Mouse (Mus musculus): Measurements from ENCODE around the gene Tmcc1. TPM values are rescaled to one million over a fixed set of nuclear protein-coding genes. Genes with fewer than 3 reads are reported as not detected.

Gene Tmcc1
- polyA plus RNA-seq, 1 experiment from 2014 or later: 21.0 TPM

GRCm38 (mm10) chr6:115989032-115989431, 204.3 kb downstream of the Tmcc1 start:
- no peak for DNase-seq (ENCODE audit: low spot score)
- WGBS: 77% methylated on average over 5 of the region's 5 CpGs
- Histone ChIP-seq H3K4me2 (ENCODE audit: low read depth, low read length, severe bottlenecking) (no peak overlapping the region), H3K9me3 (ENCODE audit: control insufficient read depth, low read length) (no peaks in the 10 kb centered on the region), H3K27me3 (ENCODE audit: control insufficient read depth, insufficient read depth, low read length) (peaks cover 24% of the 10 kb centered on the region), H3K9ac (ENCODE audit: low read length) (no peak overlapping the region), H3K4me3 (ENCODE audit: low read depth, low read length) (no peak overlapping the region), H3K4me1 (replicated peaks; ENCODE audit: control insufficient read depth, insufficient read depth, low read length) (peaks cover 23% of the 10 kb centered on the region), H3K36me3 (ENCODE audit: control insufficient read depth, insufficient read depth, low read length) (no peaks in the 10 kb centered on the region), H3K27ac (ENCODE audit: low read depth, low read length) (no peak overlapping the region)
- no peak for ATAC-seq (replicated peaks; ENCODE audit: low FRiP score)

GRCm38 (mm10) chr6:115987096-115987747, 206.1 kb downstream of the Tmcc1 start:
- no peak overlapping the region for H3K27ac ChIP-seq (ENCODE audit: low read depth, low read length)
- peaks cover 14% of the 10 kb centered on the region for H3K4me1 ChIP-seq (replicated peaks; ENCODE audit: control insufficient read depth, insufficient read depth, low read length)

GRCm38 (mm10) chr6:115986472-115987095, 206.7 kb downstream of the Tmcc1 start:
- DNase-seq (ENCODE audit: low spot score): no peak
- H3K27ac ChIP-seq (ENCODE audit: low read depth, low read length): no peak overlapping the region
- H3K4me3 ChIP-seq (ENCODE audit: low read depth, low read length): no peak overlapping the region
- WGBS: 52% methylated on average over 12 of the region's 12 CpGs
- H3K9me3 ChIP-seq (ENCODE audit: control insufficient read depth, low read length): no peaks in the 10 kb centered on the region
- H3K27me3 ChIP-seq (ENCODE audit: control insufficient read depth, insufficient read depth, low read length): no peaks in the 10 kb centered on the region; the same call in none of the 2 replicates
- no peak for ATAC-seq (replicated peaks; ENCODE audit: low FRiP score)
- no peaks in the 10 kb centered on the region for H3K36me3 ChIP-seq (ENCODE audit: control insufficient read depth, insufficient read depth, low read length)
- no peak overlapping the region for H3K4me2 ChIP-seq (ENCODE audit: low read depth, low read length, severe bottlenecking)
- H3K4me1 ChIP-seq (replicated peaks; ENCODE audit: control insufficient read depth, insufficient read depth, low read length): peaks cover 10% of the 10 kb centered on the region
- no peak overlapping the region for H3K9ac ChIP-seq (ENCODE audit: low read length)

More at GRCm38 (mm10) chr6:115987096-115987747, 206.1 kb downstream of the Tmcc1 start:
- DNase-seq (ENCODE audit: low spot score) (no peak), ATAC-seq (replicated peaks; ENCODE audit: low FRiP score) (no peak)
- no peak overlapping the region for H3K9ac ChIP-seq (ENCODE audit: low read length)
- H3K27me3 ChIP-seq (ENCODE audit: control insufficient read depth, insufficient read depth, low read length): peaks cover 6% of the 10 kb centered on the region
- H3K9me3 ChIP-seq (ENCODE audit: control insufficient read depth, low read length): no peaks in the 10 kb centered on the region
- no peak overlapping the region for H3K4me2 ChIP-seq (ENCODE audit: low read depth, low read length, severe bottlenecking)
- H3K4me3 ChIP-seq (ENCODE audit: low read depth, low read length): no peak overlapping the region
- 70% methylated on average over 9 of the region's 9 CpGs for WGBS
- no peaks in the 10 kb centered on the region for H3K36me3 ChIP-seq (ENCODE audit: control insufficient read depth, insufficient read depth, low read length)

- H3K4me1 ChIP-seq (replicated peaks; ENCODE audit: control insufficient read depth, insufficient read depth, low read length): peaks cover 7% of the 10 kb centered on the region; the same call in 1 of the 2 replicates
- WGBS: 73% methylated on average over 9 of the region's 9 CpGs
- H3K27me3 ChIP-seq (ENCODE audit: control insufficient read depth, insufficient read depth, low read length): no peaks in the 10 kb centered on the region
- H3K4me3 ChIP-seq (ENCODE audit: low read depth, low read length): no peak overlapping the region
- DNase-seq (ENCODE audit: low spot score) (no peak), ATAC-seq (replicated peaks; ENCODE audit: low FRiP score) (no peak)
- no peak overlapping the region for H3K4me2 ChIP-seq (ENCODE audit: low read depth, low read length, severe bottlenecking)
- H3K27ac ChIP-seq (ENCODE audit: low read depth, low read length): no peak overlapping the region
- no peaks in the 10 kb centered on the region for H3K36me3 ChIP-seq (ENCODE audit: control insufficient read depth, insufficient read depth, low read length)
- H3K9ac ChIP-seq (ENCODE audit: low read length): no peak overlapping the region
- H3K9me3 ChIP-seq (ENCODE audit: control insufficient read depth, low read length): no peaks in the 10 kb centered on the region
Observed at GRCm38 (mm10) chr6:115985622-115986021, 207.7 kb downstream of the Tmcc1 start.

- no peak overlapping the region for H3K27ac ChIP-seq (ENCODE audit: low read depth, low read length)
- H3K4me1 ChIP-seq (replicated peaks; ENCODE audit: control insufficient read depth, insufficient read depth, low read length): peaks cover 7% of the 10 kb centered on the region; the same call in 1 of the 2 replicates
- no peaks in the 10 kb centered on the region for H3K9me3 ChIP-seq (ENCODE audit: control insufficient read depth, low read length)
- H3K36me3 ChIP-seq (ENCODE audit: control insufficient read depth, insufficient read depth, low read length): no peaks in the 10 kb centered on the region
- H3K9ac ChIP-seq (ENCODE audit: low read length): no peak overlapping the region
- 66% methylated on average over 7 of the region's 7 CpGs for WGBS
- H3K4me3 ChIP-seq (ENCODE audit: low read depth, low read length): no peak overlapping the region
- ATAC-seq (replicated peaks; ENCODE audit: low FRiP score): no peak
- H3K4me2 ChIP-seq (ENCODE audit: low read depth, low read length, severe bottlenecking): no peak overlapping the region
- DNase-seq (ENCODE audit: low spot score): no peak
- no peaks in the 10 kb centered on the region for H3K27me3 ChIP-seq (ENCODE audit: control insufficient read depth, insufficient read depth, low read length)
Observed at GRCm38 (mm10) chr6:115984580-115984979, 208.7 kb downstream of the Tmcc1 start.

- no peak overlapping the region for H3K4me3 ChIP-seq (ENCODE audit: low read depth, low read length)
- peaks cover 7% of the 10 kb centered on the region; the same call in 1 of the 2 replicates for H3K4me1 ChIP-seq (replicated peaks; ENCODE audit: control insufficient read depth, insufficient read depth, low read length)
- H3K9ac ChIP-seq (ENCODE audit: low read length): no peak overlapping the region
- H3K27ac ChIP-seq (ENCODE audit: low read depth, low read length): no peak overlapping the region
- no peak overlapping the region for H3K4me2 ChIP-seq (ENCODE audit: low read depth, low read length, severe bottlenecking)
- no peaks in the 10 kb centered on the region for H3K9me3 ChIP-seq (ENCODE audit: control insufficient read depth, low read length)
- 71% methylated on average over 12 of the region's 12 CpGs for WGBS
- no peaks in the 10 kb centered on the region for H3K27me3 ChIP-seq (ENCODE audit: control insufficient read depth, insufficient read depth, low read length)
- ATAC-seq (replicated peaks; ENCODE audit: low FRiP score) (no peak), DNase-seq (ENCODE audit: low spot score) (no peak)
- H3K36me3 ChIP-seq (ENCODE audit: control insufficient read depth, insufficient read depth, low read length): no peaks in the 10 kb centered on the region
Observed at GRCm38 (mm10) chr6:115983306-115984038, 209.8 kb downstream of the Tmcc1 start.

GRCm38 (mm10) chr6:115982889-115983288, 210.4 kb downstream of the Tmcc1 start:
- Histone ChIP-seq H3K9ac (ENCODE audit: low read length) (no peak overlapping the region), H3K36me3 (ENCODE audit: control insufficient read depth, insufficient read depth, low read length) (no peaks in the 10 kb centered on the region), H3K4me3 (ENCODE audit: low read depth, low read length) (no peak overlapping the region), H3K4me1 (replicated peaks; ENCODE audit: control insufficient read depth, insufficient read depth, low read length) (peaks cover 7% of the 10 kb centered on the region; the same call in 1 of the 2 replicates), H3K27me3 (ENCODE audit: control insufficient read depth, insufficient read depth, low read length) (no peaks in the 10 kb centered on the region), H3K4me2 (ENCODE audit: low read depth, low read length, severe bottlenecking) (no peak overlapping the region), H3K9me3 (ENCODE audit: control insufficient read depth, low read length) (no peaks in the 10 kb centered on the region), H3K27ac (ENCODE audit: low read depth, low read length) (no peak overlapping the region)
- DNase-seq (ENCODE audit: low spot score): no peak
- ATAC-seq (replicated peaks; ENCODE audit: low FRiP score): no peak
- WGBS: 67% methylated on average over 7 of the region's 7 CpGs

- H3K4me3 ChIP-seq (ENCODE audit: low read depth, low read length): no peak overlapping the region
- H3K4me1 ChIP-seq (replicated peaks; ENCODE audit: control insufficient read depth, insufficient read depth, low read length): no peaks in the 10 kb centered on the region
- ATAC-seq (replicated peaks; ENCODE audit: low FRiP score) (no peak), DNase-seq (ENCODE audit: low spot score) (no peak)
- no peak overlapping the region for H3K27ac ChIP-seq (ENCODE audit: low read depth, low read length)
- H3K36me3 ChIP-seq (ENCODE audit: control insufficient read depth, insufficient read depth, low read length): no peaks in the 10 kb centered on the region
- H3K4me2 ChIP-seq (ENCODE audit: low read depth, low read length, severe bottlenecking): no peak overlapping the region
- no peak overlapping the region for H3K9ac ChIP-seq (ENCODE audit: low read length)
- WGBS: 66% methylated on average over 8 of the region's 8 CpGs
- no peaks in the 10 kb centered on the region for H3K27me3 ChIP-seq (ENCODE audit: control insufficient read depth, insufficient read depth, low read length)
- no peaks in the 10 kb centered on the region for H3K9me3 ChIP-seq (ENCODE audit: control insufficient read depth, low read length)
Observed at GRCm38 (mm10) chr6:115978596-115978995, 214.7 kb downstream of the Tmcc1 start.
